Mouse (Mus musculus) E14TG2a.4 (cell line): ENCODE measurements at regions not wholly inside any gene's neighbourhood (a gene's known extent, or its start where the extent isn't known, plus 50 kb on each side); places are given as distances from the start of the nearest gene placed in this dataset.

ENCODE experiments used
- CTCF ChIP-seq: conservative IDR thresholded peaks from 2 replicates; pipeline ENCODE4 v1.5.1; 2014; ENCODE audit warnings: low read length
- NANOG ChIP-seq: IDR thresholded peaks from 2 replicates; pipeline ENCODE4 v1.6.1; 2014; ENCODE audit warnings: borderline replicate concordance, low read length, mixed read lengths
- POU5F1 ChIP-seq: IDR thresholded peaks from 2 replicates; pipeline ENCODE4 v1.6.1; 2014; ENCODE audit warnings: low read length, borderline replicate concordance

DNA sequence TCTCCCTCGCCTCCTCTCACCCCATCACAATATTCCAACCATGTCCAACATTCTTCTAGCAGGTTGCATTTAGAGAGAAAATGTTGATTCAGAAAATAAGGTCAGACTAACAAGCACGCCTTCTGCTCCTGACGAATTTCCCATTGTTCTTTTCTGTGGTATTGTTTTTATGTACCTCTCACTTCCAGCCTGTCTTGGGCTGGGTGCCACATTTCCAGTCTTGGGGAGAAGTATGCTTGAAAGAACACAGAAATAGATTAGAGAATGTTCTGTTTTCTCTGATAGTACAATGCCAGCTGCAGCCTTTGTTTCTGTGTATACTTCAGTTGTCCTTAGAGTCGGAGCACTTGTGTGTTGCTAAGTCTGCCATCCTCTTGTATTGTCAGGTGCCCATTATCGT is 160.3 kb upstream of the Igfbp7 start:
- TF ChIP-seq CTCF = no peak
- no peak for TF ChIP-seq NANOG
- no peak for TF ChIP-seq POU5F1
